Mouse (Mus musculus): ENCODE measurements around the gene Zfand6.
A peak's percentile ranks its signal among the peaks of the same experiment; 100 is the strongest.

Gene Zfand6

DNA sequence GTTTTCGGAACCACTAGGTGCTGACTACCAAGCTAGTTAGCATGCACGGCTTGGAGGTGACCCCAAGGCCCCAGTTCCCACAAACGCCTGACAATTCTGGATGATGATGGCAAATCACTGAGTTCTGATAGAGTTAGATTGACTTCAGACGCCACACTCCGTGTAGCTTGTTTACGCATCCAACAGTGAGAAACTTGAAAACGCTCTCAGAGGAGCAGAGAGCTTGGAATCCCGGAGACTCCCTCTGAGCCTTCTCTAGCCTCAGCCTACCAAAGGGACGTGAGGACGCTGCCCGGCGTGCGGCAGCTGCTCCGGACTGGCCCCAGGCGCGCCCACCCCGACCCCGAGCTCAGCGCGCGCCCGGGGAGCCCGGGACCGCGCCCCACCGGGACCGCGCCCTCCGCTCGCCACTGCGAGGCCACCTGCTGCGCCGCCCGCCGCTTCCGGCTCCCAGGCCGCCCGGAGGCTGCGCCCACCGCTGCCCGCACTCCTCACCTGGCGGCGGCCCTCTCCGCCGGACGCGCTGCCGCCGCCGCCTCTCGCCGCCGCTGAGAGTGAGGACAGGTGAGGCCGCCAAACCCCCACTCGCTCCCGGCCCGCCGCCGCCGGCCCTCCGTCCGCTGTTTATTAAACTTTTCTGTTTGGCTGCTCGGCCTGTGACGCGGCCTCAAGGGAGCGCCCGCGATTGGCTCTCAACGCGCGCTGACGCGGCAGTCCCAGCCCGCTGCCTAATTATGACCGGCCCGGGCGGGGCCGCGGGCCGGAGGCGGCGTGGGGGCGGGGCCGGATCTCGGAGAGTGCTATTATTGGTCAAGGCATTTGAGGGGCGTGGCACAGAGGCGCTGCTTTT lies at the start of gene Zfand6:
TSS of gene Zfand6 (minus strand) at position 709 of the 850 bp plus-strand sequence.
- peak; percentile 99 to 100 for DNase-seq

DNA sequence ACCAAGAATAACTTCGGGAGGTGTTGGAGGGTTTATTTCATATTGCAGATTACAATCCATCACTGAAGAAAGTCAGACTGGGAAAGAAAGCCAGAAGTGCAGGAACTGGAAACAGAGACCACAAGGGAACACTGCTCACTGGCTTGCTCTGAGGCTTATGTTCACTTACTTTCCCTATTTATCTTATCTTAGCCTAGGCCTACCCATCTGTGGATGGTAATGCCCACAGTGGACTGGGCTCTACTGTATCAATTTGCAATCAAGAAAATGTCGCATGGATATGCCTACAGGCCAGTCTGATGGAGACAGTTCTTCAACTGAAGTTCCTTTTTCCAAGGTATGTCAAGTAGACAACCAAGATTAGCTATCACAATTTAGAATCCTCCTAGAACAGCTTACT lies 47.0 kb upstream of the Zfand6 start:
- DNase-seq: no peak

DNA sequence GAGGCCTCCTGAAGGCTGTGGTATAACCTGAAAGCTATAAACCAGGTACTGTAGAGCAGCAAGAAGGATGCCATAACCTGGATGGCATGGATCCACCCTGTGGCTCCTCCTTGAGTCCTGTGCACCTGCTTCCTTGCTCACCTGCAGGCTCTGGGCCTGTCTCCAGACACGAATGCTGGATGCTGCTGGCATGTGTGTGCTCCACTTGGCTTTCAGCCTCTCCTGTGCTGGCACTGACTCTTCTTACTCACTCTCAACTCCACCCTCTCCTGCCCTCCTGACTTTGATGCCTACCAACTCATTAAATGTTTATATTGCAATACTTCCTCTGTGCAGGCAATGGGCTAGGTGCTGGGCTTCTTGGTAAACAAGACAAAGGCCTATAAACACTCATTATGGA lies 43.3 kb upstream of the Zfand6 start:
- DNase-seq: peak; percentile 89 to 90

DNA sequence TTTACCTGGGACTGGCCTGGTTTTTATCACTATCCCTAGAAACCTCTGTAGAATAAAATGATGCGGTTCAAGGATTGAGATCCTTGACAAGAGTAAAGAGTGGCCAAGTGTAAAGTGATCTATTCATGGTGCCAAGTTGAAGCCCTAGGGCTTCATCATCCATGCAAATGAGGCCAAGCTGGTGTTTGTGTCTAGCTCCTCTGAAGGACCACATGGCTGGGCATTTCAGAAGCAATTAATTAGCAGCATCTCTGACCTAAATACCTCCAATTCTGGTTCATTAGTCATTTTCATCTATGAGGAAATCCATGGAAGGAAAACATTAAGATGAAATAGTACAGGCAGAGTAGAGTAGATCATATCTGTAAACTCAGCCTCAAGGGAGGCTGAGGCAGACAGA lies 42.3 kb upstream of the Zfand6 start:
- no peak for DNase-seq

DNA sequence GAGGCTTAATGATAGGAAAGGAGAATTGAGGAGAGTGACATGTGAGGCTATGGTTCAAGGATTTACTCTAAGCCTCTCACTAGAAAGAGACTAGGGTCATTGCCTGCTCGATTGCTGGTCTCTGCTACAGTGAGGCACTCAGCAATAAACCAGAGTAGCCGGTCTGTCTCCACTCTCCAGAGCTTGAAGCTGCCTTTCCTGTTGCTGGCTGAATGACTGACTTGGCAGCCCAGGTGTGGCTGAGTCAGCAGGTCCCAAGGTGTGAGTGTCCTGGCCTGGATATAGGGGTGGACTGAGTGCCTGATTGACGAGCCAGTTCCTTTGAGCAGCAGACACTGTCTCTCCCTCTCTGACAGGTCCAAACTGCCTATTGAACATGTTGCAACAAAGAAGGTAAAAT lies 41.3 kb upstream of the Zfand6 start:
- no peak for DNase-seq

DNA sequence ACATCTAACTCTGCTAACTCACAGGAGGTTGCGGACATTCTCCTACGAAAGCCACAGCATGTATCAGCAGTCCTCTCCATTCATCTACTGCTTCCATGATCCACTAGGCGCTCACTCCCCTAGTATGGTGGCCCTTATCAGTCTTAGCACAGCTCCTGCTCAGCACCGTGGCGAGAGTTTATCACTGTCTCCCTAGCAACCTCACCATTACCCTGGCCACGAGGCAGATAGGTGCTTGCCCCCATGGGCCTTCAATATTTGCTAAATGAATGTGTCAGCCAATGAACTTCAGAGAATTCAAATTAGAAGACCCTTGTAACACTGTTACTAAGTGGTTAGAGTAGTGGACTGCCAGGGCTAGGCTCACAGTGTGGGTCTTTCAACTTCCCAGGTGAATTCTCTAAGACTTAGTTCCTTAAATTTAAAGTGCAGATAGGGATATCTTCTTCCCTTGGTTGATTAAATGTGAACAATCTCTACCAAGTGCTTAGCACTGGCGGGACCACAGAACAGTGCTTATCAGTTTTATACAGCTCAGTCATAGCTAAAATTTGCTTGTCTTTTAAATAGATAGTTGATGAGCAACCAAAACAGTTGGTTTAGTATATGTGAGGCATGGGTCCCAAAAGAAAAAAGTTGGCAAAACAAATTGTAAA lies 33.2 kb upstream of the Zfand6 start:
- no peak for DNase-seq

DNA sequence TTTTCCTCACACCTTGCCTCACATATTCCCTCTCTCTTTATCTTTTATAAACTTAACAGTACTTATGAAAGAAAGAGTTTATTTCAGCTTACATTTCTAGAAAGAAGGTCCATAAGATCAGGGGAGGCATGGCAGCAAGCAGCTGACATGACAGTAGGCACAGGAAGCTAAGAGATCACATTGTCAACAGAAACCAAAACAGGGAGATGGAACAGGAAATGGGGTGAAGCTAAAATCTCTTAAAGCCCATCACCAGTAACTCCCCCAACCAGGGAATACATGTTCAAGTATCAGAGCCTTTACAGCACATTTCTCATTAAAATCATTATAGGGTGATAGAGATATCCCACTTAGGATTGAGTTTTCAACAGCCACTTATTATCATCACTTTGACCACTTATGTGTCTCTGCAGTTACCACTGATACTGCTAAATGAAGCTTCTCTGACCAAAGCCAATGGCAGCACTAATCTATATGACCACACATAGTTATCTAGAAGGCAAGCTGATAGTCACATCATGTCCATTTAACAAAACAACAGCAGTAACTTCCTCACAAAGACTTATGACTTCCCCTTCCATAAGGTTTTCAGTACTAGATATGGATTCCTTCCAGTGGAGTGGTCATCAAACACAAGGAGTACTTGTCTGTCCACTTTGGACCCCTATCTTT lies 20.7 kb upstream of the Zfand6 start:
- DNase-seq: no peak

DNA sequence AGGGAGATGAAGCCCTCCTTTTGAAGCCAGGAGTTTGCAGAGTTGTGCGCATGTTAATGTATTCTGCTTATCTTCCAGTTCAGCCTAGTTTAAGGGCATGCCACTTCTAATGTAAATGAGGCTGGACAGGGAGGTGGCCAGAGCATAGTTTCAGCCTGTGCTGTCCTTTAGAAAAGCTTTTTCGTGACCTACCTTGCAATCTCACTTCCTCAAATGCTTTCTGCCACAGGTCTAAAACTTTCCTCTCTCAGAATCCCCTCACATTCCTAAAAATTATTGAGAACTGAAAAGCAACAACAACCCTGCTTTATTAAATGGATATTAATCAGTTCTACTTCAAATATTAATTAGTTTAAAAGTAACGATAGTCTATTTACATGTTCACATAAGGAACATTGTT lies 17.1 kb upstream of the Zfand6 start:
- no peak for DNase-seq

DNA sequence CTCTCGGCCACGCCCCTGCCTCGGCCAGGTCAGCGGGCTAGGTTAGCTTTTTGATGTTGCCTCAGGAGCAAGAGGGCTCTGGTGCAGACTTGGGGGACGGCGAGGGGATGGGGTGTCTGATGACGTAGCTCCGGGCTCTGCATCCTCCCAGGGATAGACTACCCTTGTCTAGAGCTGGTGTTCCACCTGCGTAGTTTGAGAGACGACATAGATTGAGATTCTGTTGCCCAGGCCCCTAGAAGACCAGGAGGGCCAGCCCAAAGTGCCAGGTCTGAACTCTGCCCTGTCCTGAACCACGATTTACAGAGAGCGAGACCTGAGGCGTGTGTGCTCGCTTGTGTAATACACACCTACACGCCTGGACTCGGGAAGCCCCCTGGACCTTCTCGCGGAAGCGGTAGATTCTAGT lies 346 bp upstream of the Zfand6 start:
- no peak for DNase-seq

DNA sequence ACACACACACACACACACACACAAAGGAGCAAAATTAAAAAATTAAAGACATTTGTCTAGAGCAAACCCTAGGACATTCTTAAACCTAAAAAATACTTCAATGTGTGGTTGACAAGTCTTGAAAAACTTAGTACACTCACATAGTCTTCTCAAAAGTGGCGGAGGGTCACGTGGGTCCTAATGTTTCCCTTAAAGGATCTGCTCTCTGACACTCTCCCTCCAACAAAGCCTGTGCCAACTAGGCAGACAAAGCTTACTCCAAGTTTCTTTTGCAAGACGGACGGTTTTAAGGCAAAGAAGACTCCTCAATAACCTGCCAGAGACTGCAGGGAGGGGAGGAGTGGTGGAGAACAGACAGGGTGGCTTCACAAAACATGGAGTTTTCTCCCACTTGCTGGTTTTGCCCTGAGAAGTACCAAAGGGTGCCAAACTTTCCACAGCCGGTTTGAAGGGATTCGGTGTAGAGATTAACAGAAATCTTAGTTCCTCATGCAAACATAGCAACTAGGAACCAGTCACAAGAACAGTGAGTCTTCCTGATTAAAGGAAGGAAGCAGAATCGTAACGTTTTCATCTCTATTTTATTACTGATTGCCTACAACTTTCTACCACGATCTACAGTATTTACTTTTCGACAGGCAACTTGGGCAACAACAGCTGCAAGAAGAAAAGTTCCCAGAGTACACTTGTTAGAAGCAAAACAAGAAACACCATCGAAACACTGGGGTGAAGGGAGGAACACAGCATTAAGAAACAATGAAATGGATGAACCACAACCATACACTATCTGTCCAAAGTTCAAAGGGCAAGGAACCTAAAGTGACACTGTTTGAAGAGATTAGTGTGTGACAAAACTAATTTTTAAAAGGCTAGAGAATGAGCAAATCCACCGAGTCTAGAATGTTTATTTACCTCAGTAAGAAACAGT lies 1.8 kb downstream of the Zfand6 start:
- DNase-seq: no peak

DNA sequence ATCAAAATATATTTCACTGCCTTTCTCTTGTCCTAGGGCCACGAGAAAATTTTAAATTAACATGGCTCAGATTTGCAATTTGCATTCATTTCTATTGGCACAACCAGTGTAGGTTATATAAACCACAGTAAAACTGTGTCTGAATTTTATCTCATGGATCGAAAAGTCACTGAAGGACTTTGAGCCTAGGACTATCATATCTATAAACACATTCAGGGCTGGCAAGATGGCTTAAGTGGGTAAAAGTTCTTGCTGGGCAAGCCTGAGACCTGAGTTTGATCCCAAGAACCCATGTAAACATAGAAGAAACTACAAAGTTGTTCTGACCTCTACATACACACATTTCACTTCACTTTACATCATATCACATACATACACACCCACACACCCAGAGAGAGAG lies 3.4 kb downstream of the Zfand6 start:
- no peak for DNase-seq

DNA sequence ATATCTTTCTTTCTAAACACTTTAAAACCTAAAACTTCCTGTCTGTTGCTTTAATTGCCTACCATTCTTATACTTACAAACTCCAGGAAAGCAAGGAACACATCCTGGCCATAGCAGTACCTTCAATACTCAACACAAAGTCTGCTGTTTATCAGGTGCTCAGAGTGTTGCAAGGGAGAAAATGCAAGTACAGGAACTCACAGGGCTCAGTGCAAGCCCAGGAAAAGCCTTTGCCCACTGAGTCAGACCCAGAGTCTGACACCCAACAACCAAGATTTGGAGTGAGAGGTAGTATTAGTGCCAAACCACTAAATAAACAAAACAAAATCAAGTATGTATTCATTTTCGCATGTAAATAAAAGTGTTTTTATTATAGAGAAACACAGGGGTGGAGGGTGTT lies 5.1 kb downstream of the Zfand6 start:
- DNase-seq: no peak

DNA sequence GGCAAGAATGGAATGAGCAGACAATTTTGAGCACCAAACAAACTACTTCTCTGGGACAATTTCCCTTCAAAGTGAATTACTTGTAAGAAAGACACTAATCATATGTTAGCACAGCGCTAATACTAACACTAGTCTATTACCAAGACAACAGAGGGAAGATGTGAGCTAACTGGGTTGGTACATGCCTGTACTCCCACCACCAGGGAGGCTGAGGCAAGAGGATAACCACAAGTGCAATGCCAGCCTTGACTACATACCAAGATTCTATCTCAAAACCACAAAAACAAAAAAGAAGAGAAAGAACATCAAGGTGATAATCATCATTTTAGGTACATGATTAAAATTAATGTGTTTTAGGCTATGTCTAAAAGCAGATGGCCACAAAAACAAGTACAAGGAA lies 8.2 kb downstream of the Zfand6 start:
- DNase-seq: no peak

DNA sequence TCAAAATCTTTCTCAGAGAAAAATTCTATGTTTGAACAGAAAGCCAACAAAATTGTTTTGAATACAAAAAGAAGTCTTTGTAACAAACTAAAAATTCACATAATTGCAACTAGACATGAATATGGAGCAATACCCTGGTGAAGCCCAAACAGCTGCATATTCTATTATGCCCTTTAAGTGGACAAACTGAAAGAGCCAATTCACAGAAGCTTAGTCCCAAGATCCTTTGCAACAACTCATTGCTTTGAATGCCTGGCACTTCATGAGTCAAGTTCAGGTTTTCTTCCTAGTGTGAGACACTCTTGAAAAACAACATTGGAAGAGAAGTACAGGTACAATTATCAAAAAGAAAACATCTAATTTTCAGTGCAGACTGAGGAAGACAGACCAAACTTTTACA lies 8.8 kb downstream of the Zfand6 start:
- no peak for DNase-seq

DNA sequence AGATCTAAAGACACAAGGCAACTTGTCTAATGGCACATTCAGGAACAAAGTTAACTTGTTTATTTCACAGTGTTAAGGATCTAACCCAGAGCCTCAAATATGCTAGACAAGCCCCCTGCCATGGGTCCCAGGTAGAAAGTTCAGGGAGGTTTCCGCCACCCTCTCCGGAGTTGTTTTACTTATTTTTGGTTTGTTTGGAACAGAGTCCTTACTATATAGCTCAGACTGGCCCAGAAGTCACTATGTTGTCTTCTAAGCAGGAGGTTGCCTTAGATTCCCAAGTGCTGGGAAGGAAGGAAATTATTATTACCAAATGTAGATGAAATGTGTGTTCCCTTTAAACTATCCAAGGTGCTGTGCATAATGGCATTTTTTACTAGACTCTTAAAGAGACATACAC lies 9.7 kb downstream of the Zfand6 start:
- no peak for DNase-seq

DNA sequence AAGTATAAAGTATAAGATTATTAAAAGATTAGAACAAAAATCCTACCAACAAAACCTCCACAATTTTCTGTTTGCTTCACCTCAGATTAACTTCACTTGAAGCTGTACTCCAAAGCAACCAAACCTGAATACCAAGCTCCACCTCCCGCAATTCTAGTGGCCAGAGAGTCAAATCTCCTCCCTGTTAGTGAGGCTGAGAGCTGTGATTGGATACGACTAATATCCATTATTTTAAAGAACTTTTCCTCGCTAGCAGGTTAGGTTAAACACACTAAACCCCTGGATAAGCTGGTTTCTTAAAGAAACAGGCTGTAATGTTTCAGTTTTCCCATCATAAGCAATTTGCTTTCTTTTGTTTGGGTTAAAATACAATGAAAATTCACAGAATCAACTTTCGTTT lies 10.5 kb downstream of the Zfand6 start:
- DNase-seq: peak; percentile 58 to 70

DNA sequence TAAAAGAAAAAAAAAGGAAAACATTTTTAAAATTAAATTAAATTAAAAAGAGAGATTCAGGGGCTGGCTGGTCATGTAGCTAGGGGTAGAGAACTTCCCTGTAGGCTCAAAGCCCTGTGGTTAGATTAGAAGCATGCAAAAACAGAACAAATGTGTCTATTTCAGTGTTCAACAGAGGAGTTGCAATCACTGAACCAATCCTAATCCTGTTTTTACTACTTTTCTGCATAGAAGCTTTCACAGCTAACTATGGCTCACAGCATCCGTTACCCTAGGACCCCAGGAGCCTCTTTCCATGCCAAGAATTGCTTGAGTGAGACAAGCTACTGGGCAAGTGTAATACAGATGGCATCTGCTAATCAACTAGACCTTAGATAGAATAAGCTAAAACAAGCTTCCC lies 16.7 kb downstream of the Zfand6 start:
- peak in 1 of 2 experiments; percentile 10 for DNase-seq

DNA sequence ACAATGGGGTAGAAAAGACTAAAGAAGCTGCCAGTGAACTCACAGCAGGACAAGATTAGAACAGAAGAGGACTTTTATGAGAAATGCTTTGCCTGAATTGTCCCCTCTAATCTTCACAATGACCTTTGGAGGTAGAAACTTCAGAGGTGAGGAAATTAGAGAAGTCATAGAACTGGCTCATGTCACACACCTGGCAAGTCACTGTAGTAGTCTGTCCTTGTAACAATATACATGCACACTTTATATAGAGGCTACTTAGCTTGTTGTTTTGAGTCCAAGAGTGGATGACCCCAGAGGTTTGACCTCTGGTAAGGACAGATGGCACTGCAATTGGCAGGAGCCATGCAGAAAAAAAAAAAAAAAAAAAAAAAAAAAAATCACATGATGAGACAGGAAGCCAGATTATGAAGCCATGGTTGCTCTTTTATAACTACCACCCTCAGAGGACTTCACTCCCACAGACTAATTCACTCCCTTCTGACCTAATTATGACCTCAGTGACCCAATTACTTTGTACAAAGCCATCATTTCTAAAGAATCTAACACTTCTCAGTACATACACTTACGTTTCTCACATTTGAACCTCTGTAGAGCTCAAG lies 20.1 kb downstream of the Zfand6 start:
- DNase-seq: no peak

DNA sequence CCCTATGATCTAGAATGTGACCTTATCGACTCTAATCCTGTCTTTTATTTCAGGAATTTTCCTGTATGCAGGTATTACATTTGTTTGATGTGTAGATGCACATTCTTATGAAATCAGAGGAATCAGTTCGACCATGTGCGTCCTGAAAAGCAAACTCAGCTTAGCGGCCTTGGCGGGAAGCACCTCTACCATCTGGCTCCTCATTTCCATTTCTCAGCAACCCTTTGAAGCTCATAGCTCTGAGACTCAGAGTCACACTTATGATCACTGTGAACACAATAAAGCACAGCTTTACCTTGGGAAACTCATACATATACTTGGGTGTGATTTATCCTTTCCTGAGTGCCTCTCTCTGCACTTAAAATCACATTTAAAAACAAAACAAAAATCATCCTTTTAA lies 21.8 kb downstream of the Zfand6 start:
- DNase-seq: peak; percentile 46 to 56

DNA sequence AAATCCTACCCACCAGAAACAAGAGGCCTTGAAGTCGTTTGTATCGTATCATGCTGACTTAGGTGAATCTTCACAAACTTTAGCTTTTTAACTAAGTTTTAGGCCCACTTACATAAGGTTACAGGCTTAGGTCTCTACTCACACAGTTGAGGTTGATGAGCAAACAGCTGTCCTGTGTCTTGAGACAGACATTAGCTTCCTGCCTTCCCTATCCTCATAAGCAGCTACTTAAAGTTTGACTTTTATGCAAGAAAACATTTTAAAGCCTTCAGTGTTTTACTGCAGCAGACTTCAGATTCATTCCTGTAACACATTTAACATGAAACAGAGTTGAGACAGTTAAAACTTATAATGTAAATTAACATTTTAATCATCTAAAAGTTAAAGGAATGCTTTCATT lies 37.0 kb downstream of the Zfand6 start:
- DNase-seq: no peak

DNA sequence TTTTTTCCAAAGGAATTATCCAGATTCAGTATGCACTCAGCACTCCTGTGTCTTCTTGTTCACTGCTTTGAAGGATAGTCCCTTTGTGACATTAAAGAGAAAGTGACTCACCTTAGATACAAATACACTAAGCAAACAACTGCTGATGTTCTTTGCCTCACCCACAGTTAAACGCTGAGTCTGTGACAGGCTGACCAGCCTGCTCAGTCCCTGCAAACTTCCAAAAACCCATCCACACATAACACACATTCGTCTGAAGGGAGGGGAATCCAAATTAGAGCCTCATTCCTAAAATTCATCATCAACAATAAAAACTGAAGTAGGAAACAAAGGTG lies 37.8 kb downstream of the Zfand6 start:
- DNase-seq: no peak

DNA sequence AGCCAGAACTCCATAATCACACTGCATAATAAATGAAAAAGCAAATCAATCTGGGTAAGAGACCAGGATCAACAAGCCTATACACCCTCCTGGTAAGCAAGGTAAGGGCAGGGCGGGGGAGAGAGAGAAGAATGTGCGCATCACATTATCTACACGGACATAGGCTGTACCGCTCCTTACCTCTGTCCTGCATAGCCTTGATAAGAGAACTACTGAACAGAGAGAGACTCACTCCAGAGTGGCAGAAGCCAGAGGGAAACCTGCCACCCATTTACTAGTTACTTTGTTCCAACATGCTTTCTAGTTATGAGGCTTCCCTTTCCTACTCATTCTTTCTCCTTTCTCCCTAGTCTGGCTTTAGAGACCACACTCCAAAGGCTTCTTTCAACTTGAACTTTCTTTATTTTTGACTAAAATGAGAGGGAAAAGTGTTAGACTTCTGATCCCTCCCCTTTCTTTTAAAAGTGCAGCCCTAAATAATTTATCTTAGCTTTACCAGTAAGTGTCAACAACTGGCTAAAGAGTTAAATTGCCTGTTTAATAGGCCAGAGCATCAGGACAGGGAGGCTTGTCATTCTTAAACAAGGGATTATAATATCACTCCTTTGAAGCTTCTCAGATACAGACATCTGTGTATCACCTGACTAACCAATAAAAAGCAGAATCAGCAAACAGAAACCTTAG lies 38.3 kb downstream of the Zfand6 start:
- no peak for DNase-seq

Measured in cerebellum, postnatal 36 days (tissue).